Mouse (Mus musculus) forebrain, embryonic 11.5 days (tissue): ENCODE results near the gene Prrx2. TPM values are rescaled to one million over a fixed set of nuclear protein-coding genes. Genes with fewer than 3 reads are reported as not detected.

Experiments used
- ATAC-seq: fragments of 200-750 bp; cut with Nextera tagmentation; replicated peaks from 2 replicates; pipeline ENCODE4 v1.8.0; 2017; ENCODE audit warnings: moderate TSS enrichment; ENCODE audit not compliant: low FRiP score
- DNase-seq: peaks from one replicate; pipeline ENCODE4 v3.0.0-alpha.2; 2017; ENCODE audit warnings: low spot score
- H3K27ac ChIP-seq: fragments of 300-500 bp; sonication (generic); 2 replicates; pipeline ENCODE4 v1.5.1; 2014; ENCODE audit warnings: low read depth, low read length
- H3K27me3 ChIP-seq: fragments of 300-500 bp; sonication (generic); 2 replicates; pipeline ENCODE4 v1.6.1; 2014; ENCODE audit warnings: mild to moderate bottlenecking, low read length, mixed read lengths; ENCODE audit not compliant: control insufficient read depth, insufficient read depth
- H3K36me3 ChIP-seq: fragments of 300-500 bp; sonication (generic); 2 replicates; pipeline ENCODE4 v1.6.1; 2014; ENCODE audit warnings: mild to moderate bottlenecking, low read length, moderate library complexity, mixed read lengths; ENCODE audit not compliant: control insufficient read depth, insufficient read depth
- H3K4me1 ChIP-seq: fragments of 300-500 bp; sonication (generic); replicated peaks from 2 replicates; pipeline ENCODE4 v1.6.1; 2014; ENCODE audit warnings: low read length, mixed read lengths; ENCODE audit not compliant: control insufficient read depth, insufficient read depth
- H3K4me2 ChIP-seq: fragments of 300-500 bp; sonication (generic); 2 replicates; pipeline ENCODE4 v1.6.1; 2014; ENCODE audit warnings: low read depth, mild to moderate bottlenecking, low read length, moderate library complexity, mixed read lengths; ENCODE audit not compliant: severe bottlenecking
- H3K4me3 ChIP-seq: fragments of 300-500 bp; sonication (generic); 2 replicates; pipeline ENCODE4 v1.5.1; 2014; ENCODE audit warnings: low read depth, low read length
- H3K9ac ChIP-seq: fragments of 300-500 bp; sonication (generic); 2 replicates; pipeline ENCODE4 v1.6.1; 2014; ENCODE audit warnings: low read length
- H3K9me3 ChIP-seq: fragments of 300-500 bp; sonication (generic); 2 replicates; pipeline ENCODE4 v1.6.1; 2016; ENCODE audit warnings: low read length, mixed read lengths; ENCODE audit not compliant: control insufficient read depth
- WGBS: fragments of 180-500 bp; shearing (Covaris S2); extraction: QIAGEN DNeasy Blood & Tissue Kit; methylation state at CpG from one replicate; pipeline ENCODE4 v1.1.7; 2014; 5-methylcytosine and 5-hydroxymethylcytosine counted together
- polyA plus RNA-seq: library from polyadenylated mRNA; unstranded; fragments of >200 nt; fragmentation: Nextera tagmentation; extraction: Ambion mirVana; gene quantifications from 2 replicates; pipeline ENCODE4 v1.2.1, GENCODE M21; 2014

The Prrx2 gene
- polyA plus RNA-seq, 1 experiment from 2014 or later, result 33.6 TPM

GRCm38 (mm10) chr2:30902726-30903722 lies 68.3 kb downstream of the Prrx2 start:
- H3K9me3 ChIP-seq, result no peaks in the 10 kb centered on the region
- H3K36me3 ChIP-seq, result no peaks in the 10 kb centered on the region
- peak; percentile 49; the same call in 1 of the 2 replicates for ATAC-seq
- H3K27ac ChIP-seq, result no peak overlapping the region
- DNase-seq, result peak; percentile 68
- 10% methylated on average over 34 of the region's 37 CpGs for WGBS
- no peaks in the 10 kb centered on the region; the same call in 1 of the 2 replicates for H3K27me3 ChIP-seq
- H3K4me3 ChIP-seq, result peak overlapping the region; percentile 27
- H3K4me1 ChIP-seq, result peaks cover 11% of the 10 kb centered on the region
- H3K4me2 ChIP-seq, result peak overlapping the region; percentile 59
- peak overlapping the region; percentile 45 for H3K9ac ChIP-seq

- WGBS, result 89% methylated on average over 6 of the region's 6 CpGs
- H3K4me3 ChIP-seq, result no peak overlapping the region
- ATAC-seq (no peak), DNase-seq (no peak)
- H3K27me3 ChIP-seq, result no peaks in the 10 kb centered on the region; the same call in 1 of the 2 replicates
- no peaks in the 10 kb centered on the region for H3K36me3 ChIP-seq
- H3K27ac ChIP-seq, result no peak overlapping the region
- peaks cover 11% of the 10 kb centered on the region for H3K4me1 ChIP-seq
- H3K4me2 ChIP-seq, result no peak overlapping the region
- no peaks in the 10 kb centered on the region for H3K9me3 ChIP-seq
- H3K9ac ChIP-seq, result no peak overlapping the region
These were observed 69.5 kb downstream of the Prrx2 start for GRCm38 (mm10) chr2:30904231-30904630.

GRCm38 (mm10) chr2:30904991-30905390 lies 70.2 kb downstream of the Prrx2 start:
- no peak overlapping the region for H3K4me3 ChIP-seq
- peaks cover 11% of the 10 kb centered on the region for H3K4me1 ChIP-seq
- DNase-seq (no peak), ATAC-seq (no peak)
- 89% methylated on average over 7 of the region's 7 CpGs for WGBS
- H3K9me3 ChIP-seq, result no peaks in the 10 kb centered on the region
- H3K27ac ChIP-seq, result no peak overlapping the region
- H3K27me3 ChIP-seq, result no peaks in the 10 kb centered on the region; the same call in 1 of the 2 replicates
- H3K9ac ChIP-seq, result no peak overlapping the region
- no peak overlapping the region for H3K4me2 ChIP-seq
- H3K36me3 ChIP-seq, result no peaks in the 10 kb centered on the region

GRCm38 (mm10) chr2:30905906-30906305 lies 71.1 kb downstream of the Prrx2 start:
- H3K36me3 ChIP-seq, result no peaks in the 10 kb centered on the region
- DNase-seq (no peak), ATAC-seq (no peak)
- no peak overlapping the region for H3K27ac ChIP-seq
- H3K4me2 ChIP-seq, result no peak overlapping the region
- H3K4me1 ChIP-seq, result peaks cover 11% of the 10 kb centered on the region
- WGBS, result 83% methylated on average over 8 of the region's 8 CpGs
- no peaks in the 10 kb centered on the region; the same call in 1 of the 2 replicates for H3K27me3 ChIP-seq
- H3K9me3 ChIP-seq, result no peaks in the 10 kb centered on the region
- no peak overlapping the region for H3K4me3 ChIP-seq
- H3K9ac ChIP-seq, result no peak overlapping the region

- no peaks in the 10 kb centered on the region for H3K9me3 ChIP-seq
- H3K36me3 ChIP-seq, result no peaks in the 10 kb centered on the region
These were observed 71.9 kb downstream of the Prrx2 start for GRCm38 (mm10) chr2:30906641-30907040.

GRCm38 (mm10) chr2:30912291-30912773 lies 77.6 kb downstream of the Prrx2 start:
- no peak overlapping the region for H3K27ac ChIP-seq
- H3K4me3 ChIP-seq, result no peak overlapping the region
- no peak overlapping the region for H3K9ac ChIP-seq
- no peaks in the 10 kb centered on the region for H3K27me3 ChIP-seq
- no peaks in the 10 kb centered on the region for H3K4me1 ChIP-seq
- no peak overlapping the region for H3K4me2 ChIP-seq
- ATAC-seq (no peak), DNase-seq (no peak)
- H3K36me3 ChIP-seq, result no peaks in the 10 kb centered on the region
- WGBS, result 74% methylated on average over 4 of the region's 4 CpGs
- no peaks in the 10 kb centered on the region for H3K9me3 ChIP-seq

More at GRCm38 (mm10) chr2:30906641-30907040, 71.9 kb downstream of the Prrx2 start:
- Histone ChIP-seq H3K9ac (no peak overlapping the region), H3K4me1 (peaks cover 11% of the 10 kb centered on the region), H3K4me3 (no peak overlapping the region), H3K4me2 (no peak overlapping the region), H3K27me3 (no peaks in the 10 kb centered on the region; the same call in 1 of the 2 replicates), H3K27ac (no peak overlapping the region)
- 78% methylated on average over 4 of the region's 4 CpGs for WGBS
- DNase-seq (no peak), ATAC-seq (no peak)

- Histone ChIP-seq H3K27me3 (no peaks in the 10 kb centered on the region), H3K9me3 (no peaks in the 10 kb centered on the region), H3K4me1 (no peaks in the 10 kb centered on the region), H3K9ac (no peak overlapping the region), H3K36me3 (no peaks in the 10 kb centered on the region), H3K4me2 (no peak overlapping the region), H3K27ac (no peak overlapping the region), H3K4me3 (no peak overlapping the region)
- WGBS, result 85% methylated on average over 8 of the region's 8 CpGs
- ATAC-seq (no peak), DNase-seq (no peak)
These were observed 78.2 kb downstream of the Prrx2 start for GRCm38 (mm10) chr2:30913022-30913421.

GRCm38 (mm10) chr2:30914836-30915235 lies 80.1 kb downstream of the Prrx2 start:
- Histone ChIP-seq H3K9ac (no peak overlapping the region), H3K4me2 (no peak overlapping the region), H3K4me3 (no peak overlapping the region), H3K27ac (no peak overlapping the region), H3K9me3 (no peaks in the 10 kb centered on the region), H3K36me3 (no peaks in the 10 kb centered on the region), H3K27me3 (no peaks in the 10 kb centered on the region), H3K4me1 (no peaks in the 10 kb centered on the region)
- WGBS, result 41% methylated on average over 3 of the region's 3 CpGs
- DNase-seq (no peak), ATAC-seq (no peak)
